Comparison of ENCODE assay signal across 18 mouse cellular contexts in the genomic region with DNA sequence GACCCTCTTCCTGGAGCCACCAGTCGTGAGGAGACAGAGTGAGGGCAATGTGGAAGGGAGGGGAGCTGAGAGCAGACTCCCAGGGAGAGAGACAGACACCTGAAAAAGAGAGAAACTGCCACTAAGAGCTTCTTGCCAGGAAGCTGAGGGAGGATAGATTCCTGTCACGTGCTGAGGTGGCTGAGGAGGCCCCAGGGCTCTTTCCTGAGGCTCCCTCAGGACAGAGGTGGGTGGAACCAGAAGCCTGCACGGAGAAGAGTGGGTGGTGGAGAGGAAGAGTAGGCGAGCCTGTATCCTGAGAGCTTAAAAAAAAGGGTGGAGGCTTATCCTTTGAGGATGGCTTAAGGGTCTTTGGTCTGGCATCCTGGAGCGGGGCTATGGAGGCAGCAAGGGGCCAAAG.
DNase-seq lines count a peak whose midpoint lies in the region; ATAC-seq lines count a peak whose summit lies in the region.
"Had no signal": no experiment of that assay in that cellular context is flagged by ENCODE, and none has a peak within 500 bp of the region (broad histone marks: within the 10 kb centered on the region; RNA-seq: fewer than 3 reads in every experiment).

No protein-coding gene starts in this region.

- H3K27me3 ChIP-seq in hindbrain, embryonic 16.5 days (replicated peaks; ENCODE audit: control insufficient read depth, insufficient read depth, low read length): no peaks in the 10 kb centered on the region
- H3K27me3 ChIP-seq: forebrain, embryonic 15.5 days; hindbrain, embryonic 15.5 days had no signal

- ATAC-seq in hematopoietic stem cell, adult 5-6 weeks (replicated peaks in 1 of 2; ENCODE audit: insufficient read depth in 1 of 2, low FRiP score in 2 of 2, low TSS enrichment in 1 of 2, low read depth in 1 of 2, poor library complexity in 2 of 2, severe bottlenecking in 2 of 2): peak; percentile 21 to 44; a peak in 2 of 4 replicates
- no peak for ATAC-seq in hindbrain, embryonic 16.5 days
- ATAC-seq: forebrain, embryonic 15.5 days had no signal

- intact Hi-C loops in left cerebral cortex, postnatal 25 days (cut with DNase I): loop anchor here (5.0 kb wide), 4 partner anchors 161 to 384 kb away; a partner anchor contains a TSS
- intact Hi-C loops in left cerebral cortex, postnatal 10 days (cut with DNase I): no loop called here

- H3K27ac ChIP-seq in hindbrain, embryonic 16.5 days (ENCODE audit: low read depth, low read length): no peak overlapping the region
- H3K27ac ChIP-seq: forebrain, embryonic 15.5 days; hindbrain, embryonic 15.5 days had no signal

- no peaks in the 10 kb centered on the region; the same call in 1 of the 2 replicates for H3K9me3 ChIP-seq in hindbrain, embryonic 16.5 days (ENCODE audit: control insufficient read depth, low read length)
- H3K9me3 ChIP-seq: forebrain, embryonic 15.5 days; hindbrain, embryonic 15.5 days had no signal

- H3K9ac ChIP-seq in hindbrain, embryonic 16.5 days (ENCODE audit: low read depth, low read length): no peak overlapping the region
- H3K9ac ChIP-seq: forebrain, embryonic 15.5 days; hindbrain, embryonic 15.5 days had no signal

- peaks cover 19% of the 10 kb centered on the region for H3K4me1 ChIP-seq in hindbrain, embryonic 16.5 days (ENCODE audit: control insufficient read depth, insufficient read depth, low read depth, low read length)

- H3K36me3 ChIP-seq in hindbrain, embryonic 16.5 days (ENCODE audit: control insufficient read depth, insufficient read depth, low read length): no peaks in the 10 kb centered on the region
- H3K36me3 ChIP-seq: forebrain, embryonic 15.5 days; hindbrain, embryonic 15.5 days had no signal

- DNase-seq in left cerebral cortex, postnatal 25 days (ENCODE audit: low spot score in 2 of 2): peak; percentile 40 to 85
- DNase-seq in left cerebral cortex, postnatal 10 days (ENCODE audit: extremely low spot score in 1 of 2, low spot score in 2 of 2): no peak
- DNase-seq in thymus, postnatal 25 days: peak; percentile 6
- DNase-seq in thymus, adult 18-20 months: no peak
- DNase-seq in adrenal gland, postnatal 36 days: no peak
- DNase-seq: cerebellum, adult 18-20 months; cerebellum, postnatal 36 days; heart, postnatal 14 days; kidney, adult 2 months; kidney, postnatal 14 days; lung, adult 18-20 months; lung, postnatal 36 days had no signal

- WGBS in hindbrain, embryonic 16.5 days: 39% methylated on average over 5 of the region's 5 CpGs

- no peak overlapping the region for H3K4me2 ChIP-seq in hindbrain, embryonic 16.5 days (ENCODE audit: low read length)
- H3K4me2 ChIP-seq: forebrain, embryonic 15.5 days; heart, embryonic 11.5 days; hindbrain, embryonic 15.5 days had no signal

- no peak overlapping the region for H3K4me3 ChIP-seq in hindbrain, embryonic 16.5 days (ENCODE audit: low read length)
- H3K4me3 ChIP-seq: erythroblast, embryonic 14.5 days; forebrain, embryonic 15.5 days; hindbrain, embryonic 15.5 days had no signal

Comparison
In these comparisons a context has a peak if more than half of its experiments do, and no peak if none do; other contexts are left out.
1. DNase-seq: peak in left cerebral cortex, postnatal 25 days (2 of 2) and thymus, postnatal 25 days (single experiment); none in left cerebral cortex, postnatal 10 days (0 of 2), thymus, adult 18-20 months (0 of 2) and adrenal gland, postnatal 36 days (0 of 2).